Mouse (Mus musculus) left cerebral cortex, postnatal 14 days (tissue): ENCODE data around the gene Isoc2a. TPM values are rescaled to one million over a fixed set of nuclear protein-coding genes. Genes with fewer than 3 reads are reported as not detected.
"Not testable (repeated sequence)": the region's sequence is repeated elsewhere in the genome, so short reads cannot be mapped to it uniquely, and the experiment has no call there.

Source experiments
- DNase-seq, 2 experiments: peaks; one replicate each; pipeline ENCODE4 v3.0.0; 2021 to 2022; ENCODE audit warnings: low spot score in 2 of 2, mixed read lengths in 1 of 2
- intact Hi-C: fragments of 180-260 bp; cut with DNase I; formaldehyde crosslinking; loops from one replicate; pipeline ENCODE4 v1.15.1; 2025
- total RNA-seq, 2 experiments: library from RNA; stranded (reverse); gene quantifications; 2 replicates each; pipeline ENCODE4 v1.2.3; 2021

Isoc2a gene
- total RNA-seq, 2 experiments from 2014 or later: 7.5 to 8.6 TPM

GRCm38 (mm10) chr7:4863041-4863440 is 13.9 kb upstream of the Isoc2a start:
- no peak for DNase-seq
- intact Hi-C loops: no loop called here

- intact Hi-C loops: no loop called here
- DNase-seq: no peak
These were observed 13.3 kb upstream of the Isoc2a start for GRCm38 (mm10) chr7:4863541-4864080.

- intact Hi-C loops: no loop called here
- no peak for DNase-seq
These were observed 12.7 kb upstream of the Isoc2a start for GRCm38 (mm10) chr7:4864130-4864845.

GRCm38 (mm10) chr7:4865090-4865489 is 11.9 kb upstream of the Isoc2a start:
- intact Hi-C loops: no loop called here
- DNase-seq: peak; percentile 44 to 56

- DNase-seq: peak; percentile 96
- intact Hi-C loops: no loop called here
These were observed 11.1 kb upstream of the Isoc2a start for GRCm38 (mm10) chr7:4865579-4866493.

GRCm38 (mm10) chr7:4866631-4867180 is 10.2 kb upstream of the Isoc2a start:
- intact Hi-C loops: no loop called here
- no peak for DNase-seq

- DNase-seq: no peak
- intact Hi-C loops: no loop called here
These were observed 6.8 kb upstream of the Isoc2a start, which contains the start of gene Isoc2b for GRCm38 (mm10) chr7:4870133-4870532. Gene Isoc2b, minus strand, starts transcription at chr7:4870258.

- no peak for DNase-seq
These were observed 273 bp downstream of the Isoc2a start for GRCm38 (mm10) chr7:4877226-4877625.

GRCm38 (mm10) chr7:4878186-4878585 is 1.2 kb downstream of the Isoc2a start:
- intact Hi-C loops: no loop called here
- no peak for DNase-seq

More at GRCm38 (mm10) chr7:4877226-4877625, 273 bp downstream of the Isoc2a start:
- intact Hi-C loops: no loop called here

- intact Hi-C loops, DNase-seq: not testable (repeated sequence)
These were observed 2.1 kb downstream of the Isoc2a start for GRCm38 (mm10) chr7:4879036-4879435.

- no peak for DNase-seq
- intact Hi-C loops: no loop called here
These were observed 9.7 kb downstream of the Isoc2a start for GRCm38 (mm10) chr7:4886680-4887079.

- intact Hi-C loops: no loop called here
- DNase-seq: no peak
These were observed 18.2 kb downstream of the Isoc2a start for GRCm38 (mm10) chr7:4895186-4895585.

- intact Hi-C loops: no loop called here
- no peak for DNase-seq
These were observed 22.1 kb downstream of the Isoc2a start for GRCm38 (mm10) chr7:4898851-4899648.

- intact Hi-C loops: no loop called here
- no peak for DNase-seq
These were observed 22.9 kb downstream of the Isoc2a start for GRCm38 (mm10) chr7:4899649-4900522.

- DNase-seq: no peak
- intact Hi-C loops: no loop called here
These were observed 23.5 kb downstream of the Isoc2a start for GRCm38 (mm10) chr7:4900523-4900851.

GRCm38 (mm10) chr7:4901171-4901570 is 24.2 kb downstream of the Isoc2a start:
- intact Hi-C loops: no loop called here
- no peak for DNase-seq

GRCm38 (mm10) chr7:4902404-4902803 is 25.5 kb downstream of the Isoc2a start:
- intact Hi-C loops: no loop called here
- DNase-seq: no peak

- no peak for DNase-seq
- intact Hi-C loops: no loop called here
These were observed 29.6 kb downstream of the Isoc2a start, which contains the start of gene Gm36210 for GRCm38 (mm10) chr7:4906466-4906950. Gene Gm36210, minus strand, starts transcription at chr7:4906516.
